Mouse (Mus musculus) C3H10T1/2 (cell line): Measurements from ENCODE around the gene Tent5c. TPM values are rescaled to one million over a fixed set of nuclear protein-coding genes. Genes with fewer than 3 reads are reported as not detected.

Source experiments
- polyA plus RNA-seq, 2 experiments: library from polyadenylated mRNA; unstranded; fragments of >200 nt; fragmentation: generic; extraction: Trizol; gene quantifications; one replicate each; pipeline ENCODE4 v1.2.1; 2012; ENCODE audit warnings: missing spikeins in 2 of 2

The Tent5c gene
- polyA plus RNA-seq = under 1 TPM; 0.02 to 0.44 TPM

GRCm38 (mm10) chr3:100489133-100490009 lies at the start of gene Tent5c:
Gene Tent5c (minus strand): TSS chr3:100489324.

Other genes starting within 250 kb of the Tent5c start
- 1 to 10 TPM; 3.5 to 8.4 TPM for gene Man1a2, start 196.2 kb upstream of the Tent5c start, polyA plus RNA-seq